Mouse (Mus musculus) cerebellum, postnatal 25 days (tissue): ENCODE data around the gene Rdx.

Source experiments
- DNase-seq, 2 experiments: peaks; one replicate each; pipeline ENCODE4 v3.0.0; 2021; ENCODE audit warnings: mixed read lengths in 2 of 2

The Rdx gene

DNA sequence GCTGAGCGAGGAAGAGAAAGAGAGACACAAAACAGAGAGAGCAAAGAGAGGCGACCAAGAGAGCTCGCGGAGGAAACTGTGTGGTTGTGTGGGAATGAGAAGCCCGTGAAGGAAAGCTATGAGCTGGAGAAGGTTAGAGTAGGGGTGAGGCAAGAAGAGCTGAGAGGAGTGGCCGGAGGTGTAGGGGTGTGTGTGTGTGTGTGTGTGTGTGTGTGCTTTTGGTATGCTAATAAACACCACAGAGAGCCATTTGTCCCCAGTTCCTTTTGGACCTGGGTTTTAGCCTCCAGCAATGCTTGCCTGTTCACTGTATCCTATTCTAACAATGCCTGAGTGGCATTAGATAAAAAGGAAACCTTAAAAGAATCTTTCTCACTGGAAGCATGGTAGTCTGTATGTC, 78.3 kb downstream of the Rdx start:
- DNase-seq, result no peak

DNA sequence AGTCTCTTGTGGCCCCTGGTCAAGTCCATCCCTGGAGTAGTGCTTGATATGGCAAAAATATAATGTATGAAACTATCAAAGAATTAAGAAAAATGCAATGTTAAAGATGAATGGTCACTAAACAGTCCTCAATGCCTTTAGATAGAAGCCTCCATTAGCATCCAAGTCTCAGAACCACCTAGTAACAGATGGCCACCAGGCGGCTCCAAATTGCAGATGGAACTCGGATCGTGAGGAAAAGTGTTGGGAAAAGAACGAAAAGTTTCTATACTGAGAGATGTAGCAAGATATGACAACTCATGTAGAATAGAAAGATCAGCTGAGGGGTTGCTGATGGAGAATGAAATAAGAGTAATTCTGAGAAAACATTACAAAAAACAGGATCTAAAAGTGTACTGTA, 83.4 kb downstream of the Rdx start:
- DNase-seq, result peak; percentile 31 to 65

DNA sequence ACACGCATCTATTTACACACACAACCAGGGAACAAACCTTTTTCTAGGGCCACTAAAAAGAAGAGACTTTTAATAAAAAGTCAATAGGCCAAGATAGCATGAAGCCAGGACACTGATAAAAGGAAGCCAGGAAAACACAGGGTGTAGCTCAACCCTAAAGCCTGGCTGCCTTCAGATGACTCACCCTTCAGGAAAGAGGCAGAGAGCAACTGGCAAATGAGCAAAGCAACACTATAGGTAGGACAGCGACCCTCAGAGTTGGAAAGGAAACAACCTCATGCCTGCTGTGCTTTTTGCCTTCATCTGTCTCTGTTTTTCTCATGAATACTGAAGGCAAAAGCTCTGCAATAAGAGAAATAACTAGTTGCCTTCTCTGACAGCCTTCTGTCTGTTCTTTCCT, 85.8 kb downstream of the Rdx start:
- DNase-seq, result peak in 1 of 2 experiments; percentile 25
